Mouse (Mus musculus): ENCODE measurements around the gene Adcyap1r1. TPM values are rescaled to one million over a fixed set of nuclear protein-coding genes. Genes with fewer than 3 reads are reported as not detected.

Adcyap1r1 gene
- not detected for total RNA-seq (2023)

GRCm38 (mm10) chr6:55451771-55452371 is at the start of gene Adcyap1r1:
Adcyap1r1 (plus strand) TSS chr6:55451978.

Other genes with a start within 250 kb of the Adcyap1r1 start
- gene Mindy4, start 248.6 kb upstream of the Adcyap1r1 start, total RNA-seq (2023) = 0.18 TPM
- 3.3 TPM for gene Aqp1, start 115.5 kb upstream of the Adcyap1r1 start, total RNA-seq (2023)
- gene Ghrhr, start 75.7 kb upstream of the Adcyap1r1 start, total RNA-seq (2023) = not detected
- gene Neurod6, start 229.3 kb downstream of the Adcyap1r1 start, total RNA-seq (2023) = not detected